Mouse (Mus musculus): ENCODE measurements around the gene Necap2. TPM values are rescaled to one million over a fixed set of nuclear protein-coding genes. Genes with fewer than 3 reads are reported as not detected.

The Necap2 gene
- 27.7 and 34.6 TPM in 2 replicates for polyA plus RNA-seq (2011; ENCODE audit: insufficient read depth, insufficient read length, low read depth, missing spikeins)

DNA sequence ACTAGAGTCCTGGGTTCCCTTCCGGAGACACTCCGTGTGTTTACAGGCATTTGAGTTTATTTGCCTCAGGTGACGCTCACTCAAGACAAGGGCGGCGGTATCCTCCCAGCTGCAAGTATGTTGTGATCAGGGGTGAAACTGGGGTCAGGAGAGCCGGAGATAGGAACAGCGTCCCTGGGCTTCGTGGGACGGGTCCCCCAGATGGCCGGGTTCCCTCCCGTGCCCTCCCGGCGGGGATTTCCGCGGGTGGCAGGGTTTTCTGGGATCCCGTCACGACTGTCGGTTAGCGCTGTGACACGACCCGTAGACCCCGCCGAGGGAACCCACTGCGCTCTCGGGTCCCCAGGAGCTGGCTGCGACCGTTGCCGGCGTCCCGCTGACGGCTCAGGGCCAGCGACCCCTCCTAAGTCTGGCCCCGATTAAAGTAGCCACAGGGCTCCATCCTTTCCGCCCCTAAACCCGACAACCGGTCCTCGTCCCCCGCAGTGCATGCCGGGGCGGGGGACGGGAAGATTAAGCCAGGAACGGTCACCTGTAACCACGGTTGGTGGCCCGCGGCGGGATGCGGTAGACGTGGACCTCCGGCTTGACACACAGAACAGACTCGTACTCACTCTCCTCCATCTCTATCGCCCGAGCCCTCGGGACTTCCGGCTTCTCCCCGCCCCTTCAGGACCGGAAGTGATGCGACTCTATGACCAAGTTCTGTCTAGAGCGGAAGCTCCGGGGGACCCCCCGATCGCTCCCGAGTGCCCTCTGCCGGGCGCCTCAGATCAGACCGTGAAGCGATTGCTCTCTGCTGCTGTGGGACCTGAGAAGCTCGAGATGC lies at the start of gene Necap2:
TSS of gene Necap2 (minus strand) at position 677 of the 829 bp plus-strand sequence.
- H3K27ac ChIP-seq (ENCODE audit: insufficient read depth, low read length): peak within 1 kb of the TSS; percentile 30; the same call in 1 of the 2 replicates
- peak within 1 kb of the TSS; percentile 89 for H3K4me3 ChIP-seq (ENCODE audit: low read depth, low read length)
- no peaks in the 10 kb centered on the region for H3K36me3 ChIP-seq (ENCODE audit: control insufficient read depth, insufficient read depth, low read length, poor library complexity, severe bottlenecking)
- H3K4me1 ChIP-seq (ENCODE audit: control insufficient read depth, insufficient read depth, low read length): no peaks in the 10 kb centered on the region
- H3K9ac ChIP-seq (ENCODE audit: low read depth, poor library complexity, severe bottlenecking): peak within 1 kb of the TSS; percentile 71
- H3K27me3 ChIP-seq (ENCODE audit: control insufficient read depth, insufficient read depth, low read length, poor library complexity, severe bottlenecking): no peaks in the 10 kb centered on the region
- TF ChIP-seq EP300 (IDR thresholded peaks at IDR 0.05; ENCODE audit: insufficient read depth, low read depth, low read length) (0 out of 2 replicates have a peak, but pooled peaks have one; percentile 45), CTCF (IDR thresholded peaks at IDR 0.05; ENCODE audit: low read depth, low read length) (peak; percentile 55), POLR2A (IDR thresholded peaks at IDR 0.05; ENCODE audit: insufficient read depth, low read length) (peak; percentile 96)
- H3K9me3 ChIP-seq (replicated peaks; ENCODE audit: control insufficient read depth, insufficient read depth, low read length, poor library complexity, severe bottlenecking): no peaks in the 10 kb centered on the region

- TF ChIP-seq POLR2A (IDR thresholded peaks at IDR 0.05; ENCODE audit: insufficient read depth, low read length) (no peak), EP300 (IDR thresholded peaks at IDR 0.05; ENCODE audit: insufficient read depth, low read depth, low read length) (no peak), CTCF (IDR thresholded peaks at IDR 0.05; ENCODE audit: low read depth, low read length) (no peak)
- H3K9me3 ChIP-seq (replicated peaks; ENCODE audit: control insufficient read depth, insufficient read depth, low read length, poor library complexity, severe bottlenecking): no peaks in the 10 kb centered on the region
- H3K36me3 ChIP-seq (ENCODE audit: control insufficient read depth, insufficient read depth, low read length, poor library complexity, severe bottlenecking): peaks cover 3% of the 10 kb centered on the region
- no peaks in the 10 kb centered on the region for H3K27me3 ChIP-seq (ENCODE audit: control insufficient read depth, insufficient read depth, low read length, poor library complexity, severe bottlenecking)
- no peak overlapping the region for H3K27ac ChIP-seq (ENCODE audit: insufficient read depth, low read length)
- H3K4me1 ChIP-seq (ENCODE audit: control insufficient read depth, insufficient read depth, low read length): peaks cover 6% of the 10 kb centered on the region
- no peak overlapping the region for H3K4me3 ChIP-seq (ENCODE audit: low read depth, low read length)
- H3K9ac ChIP-seq (ENCODE audit: low read depth, poor library complexity, severe bottlenecking): no peak overlapping the region
These were observed 44.9 kb upstream of the Necap2 start for GRCm38 (mm10) chr4:141123065-141123464.

GRCm38 (mm10) chr4:141122663-141123062 lies 44.5 kb upstream of the Necap2 start:
- Histone ChIP-seq H3K27me3 (ENCODE audit: control insufficient read depth, insufficient read depth, low read length, poor library complexity, severe bottlenecking) (no peaks in the 10 kb centered on the region), H3K4me3 (ENCODE audit: low read depth, low read length) (no peak overlapping the region), H3K4me1 (ENCODE audit: control insufficient read depth, insufficient read depth, low read length) (peaks cover 6% of the 10 kb centered on the region), H3K9me3 (replicated peaks; ENCODE audit: control insufficient read depth, insufficient read depth, low read length, poor library complexity, severe bottlenecking) (no peaks in the 10 kb centered on the region), H3K9ac (ENCODE audit: low read depth, poor library complexity, severe bottlenecking) (no peak overlapping the region), H3K27ac (ENCODE audit: insufficient read depth, low read length) (no peak overlapping the region), H3K36me3 (ENCODE audit: control insufficient read depth, insufficient read depth, low read length, poor library complexity, severe bottlenecking) (peaks cover 4% of the 10 kb centered on the region)
- TF ChIP-seq EP300 (IDR thresholded peaks at IDR 0.05; ENCODE audit: insufficient read depth, low read depth, low read length) (no peak), POLR2A (IDR thresholded peaks at IDR 0.05; ENCODE audit: insufficient read depth, low read length) (no peak), CTCF (IDR thresholded peaks at IDR 0.05; ENCODE audit: low read depth, low read length) (no peak)

DNA sequence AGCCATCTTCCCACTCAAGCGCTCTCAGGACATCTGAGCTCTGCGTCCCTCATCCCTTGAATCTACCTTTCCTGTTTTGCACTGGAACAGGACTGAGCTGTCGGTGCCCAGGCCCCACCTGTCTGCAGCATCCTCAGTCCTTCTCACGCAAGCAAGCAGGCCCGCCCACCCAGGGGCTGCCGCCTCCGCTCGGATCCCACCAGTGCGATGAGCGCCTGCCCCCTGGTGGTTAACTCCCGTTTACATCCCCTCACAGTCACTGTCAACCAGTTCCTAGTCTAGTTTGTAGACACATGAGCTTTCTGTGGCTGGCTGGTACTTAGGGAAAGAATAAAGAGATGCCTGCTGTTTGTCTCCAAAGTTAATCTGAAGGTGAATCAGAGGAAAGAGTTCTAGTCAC lies 42.5 kb upstream of the Necap2 start:
- peaks cover 14% of the 10 kb centered on the region for H3K4me1 ChIP-seq (ENCODE audit: control insufficient read depth, insufficient read depth, low read length)
- H3K4me3 ChIP-seq (ENCODE audit: low read depth, low read length): no peak overlapping the region
- no peaks in the 10 kb centered on the region for H3K27me3 ChIP-seq (ENCODE audit: control insufficient read depth, insufficient read depth, low read length, poor library complexity, severe bottlenecking)
- H3K27ac ChIP-seq (ENCODE audit: insufficient read depth, low read length): no peak overlapping the region
- peaks cover 7% of the 10 kb centered on the region for H3K36me3 ChIP-seq (ENCODE audit: control insufficient read depth, insufficient read depth, low read length, poor library complexity, severe bottlenecking)
- no peak overlapping the region for H3K9ac ChIP-seq (ENCODE audit: low read depth, poor library complexity, severe bottlenecking)
- H3K9me3 ChIP-seq (replicated peaks; ENCODE audit: control insufficient read depth, insufficient read depth, low read length, poor library complexity, severe bottlenecking): no peaks in the 10 kb centered on the region
- TF ChIP-seq POLR2A (IDR thresholded peaks at IDR 0.05; ENCODE audit: insufficient read depth, low read length) (no peak), EP300 (IDR thresholded peaks at IDR 0.05; ENCODE audit: insufficient read depth, low read depth, low read length) (0 out of 2 replicates have a peak, but pooled peaks have one; percentile 9), CTCF (IDR thresholded peaks at IDR 0.05; ENCODE audit: low read depth, low read length) (peak; percentile 87)

- Histone ChIP-seq H3K9me3 (replicated peaks; ENCODE audit: control insufficient read depth, insufficient read depth, low read length, poor library complexity, severe bottlenecking) (no peaks in the 10 kb centered on the region), H3K4me1 (ENCODE audit: control insufficient read depth, insufficient read depth, low read length) (peaks cover 23% of the 10 kb centered on the region), H3K4me3 (ENCODE audit: low read depth, low read length) (no peak overlapping the region), H3K36me3 (ENCODE audit: control insufficient read depth, insufficient read depth, low read length, poor library complexity, severe bottlenecking) (peaks cover 7% of the 10 kb centered on the region), H3K9ac (ENCODE audit: low read depth, poor library complexity, severe bottlenecking) (no peak overlapping the region), H3K27ac (ENCODE audit: insufficient read depth, low read length) (no peak overlapping the region), H3K27me3 (ENCODE audit: control insufficient read depth, insufficient read depth, low read length, poor library complexity, severe bottlenecking) (no peaks in the 10 kb centered on the region)
- TF ChIP-seq CTCF (IDR thresholded peaks at IDR 0.05; ENCODE audit: low read depth, low read length): no peak
- no peak for TF ChIP-seq EP300 (IDR thresholded peaks at IDR 0.05; ENCODE audit: insufficient read depth, low read depth, low read length)
- no peak for TF ChIP-seq POLR2A (IDR thresholded peaks at IDR 0.05; ENCODE audit: insufficient read depth, low read length)
These were observed 40.5 kb upstream of the Necap2 start for GRCm38 (mm10) chr4:141118691-141119090.

GRCm38 (mm10) chr4:141115398-141115797 lies 37.2 kb upstream of the Necap2 start:
- H3K4me1 ChIP-seq (ENCODE audit: control insufficient read depth, insufficient read depth, low read length): peaks cover 23% of the 10 kb centered on the region
- H3K27ac ChIP-seq (ENCODE audit: insufficient read depth, low read length): 0 out of 2 replicates have a peak overlapping the region, but pooled peaks have one; percentile 5
- H3K9ac ChIP-seq (ENCODE audit: low read depth, poor library complexity, severe bottlenecking): no peak overlapping the region
- TF ChIP-seq EP300 (IDR thresholded peaks at IDR 0.05; ENCODE audit: insufficient read depth, low read depth, low read length): peak; percentile 91
- TF ChIP-seq CTCF (IDR thresholded peaks at IDR 0.05; ENCODE audit: low read depth, low read length): no peak
- H3K27me3 ChIP-seq (ENCODE audit: control insufficient read depth, insufficient read depth, low read length, poor library complexity, severe bottlenecking): no peaks in the 10 kb centered on the region
- H3K4me3 ChIP-seq (ENCODE audit: low read depth, low read length): 0 out of 2 replicates have a peak overlapping the region, but pooled peaks have one; percentile 2
- peaks cover 4% of the 10 kb centered on the region; the same call in 1 of the 2 replicates for H3K9me3 ChIP-seq (replicated peaks; ENCODE audit: control insufficient read depth, insufficient read depth, low read length, poor library complexity, severe bottlenecking)
- peaks cover 7% of the 10 kb centered on the region for H3K36me3 ChIP-seq (ENCODE audit: control insufficient read depth, insufficient read depth, low read length, poor library complexity, severe bottlenecking)

Data from ES-Bruce4 (cell line).